Mouse (Mus musculus): Measurements from ENCODE around the gene Ndst4.

- no peak for TF ChIP-seq CTCF (IDR thresholded peaks at IDR 0.05)
- no peak for TF ChIP-seq POLR2A (IDR thresholded peaks at IDR 0.05; ENCODE audit: insufficient read depth, low read depth, low read length)
Measured at GRCm38 (mm10) chr3:125406991-125407390, 3.1 kb downstream of the Ndst4 start.
